Mouse (Mus musculus) kidney, postnatal 4 days (tissue): ENCODE results near the gene Tnn.

Experiments used
- DNase-seq, 2 experiments: peaks; one replicate each; pipeline ENCODE4 v3.0.0; 2021; ENCODE audit warnings: mixed read lengths in 2 of 2

Gene Tnn

GRCm38 (mm10) chr1:160080800-160081436, 72.5 kb downstream of the Tnn start:
- DNase-seq, result peak; percentile 86 to 88

- DNase-seq, result peak in 1 of 2 experiments; percentile 15
Observed at GRCm38 (mm10) chr1:160078882-160079661, 74.3 kb downstream of the Tnn start.

GRCm38 (mm10) chr1:160064547-160065144, 88.7 kb downstream of the Tnn start:
- no peak for DNase-seq

GRCm38 (mm10) chr1:160061725-160062366, 91.5 kb downstream of the Tnn start:
- peak; percentile 59 to 65 for DNase-seq

- DNase-seq, result no peak
Observed at GRCm38 (mm10) chr1:160061321-160061720, 92.1 kb downstream of the Tnn start.

GRCm38 (mm10) chr1:160060542-160060941, 92.8 kb downstream of the Tnn start:
- DNase-seq, result no peak

- DNase-seq, result no peak
Observed at GRCm38 (mm10) chr1:160059908-160060307, 93.5 kb downstream of the Tnn start.

GRCm38 (mm10) chr1:160057657-160058056, 95.7 kb downstream of the Tnn start:
- DNase-seq, result peak in 1 of 2 experiments; percentile 54

- no peak for DNase-seq
Observed at GRCm38 (mm10) chr1:160054366-160055078, 98.9 kb downstream of the Tnn start.

- no peak for DNase-seq
Observed at GRCm38 (mm10) chr1:160053510-160054305, 99.7 kb downstream of the Tnn start.

- no peak for DNase-seq
Observed at GRCm38 (mm10) chr1:160052556-160053315, 100.6 kb downstream of the Tnn start.

GRCm38 (mm10) chr1:160050898-160051297, 102.5 kb downstream of the Tnn start:
- DNase-seq, result no peak

GRCm38 (mm10) chr1:160049131-160049880, 104.1 kb downstream of the Tnn start:
- no peak for DNase-seq

- no peak for DNase-seq
Observed at GRCm38 (mm10) chr1:160047481-160047931, 105.9 kb downstream of the Tnn start.

- no peak for DNase-seq
Observed at GRCm38 (mm10) chr1:160046786-160047185, 106.6 kb downstream of the Tnn start.

GRCm38 (mm10) chr1:160045971-160046370, 107.4 kb downstream of the Tnn start:
- DNase-seq, result no peak

GRCm38 (mm10) chr1:160045056-160045715, 108.2 kb downstream of the Tnn start:
- no peak for DNase-seq

GRCm38 (mm10) chr1:160044237-160045021, 109.0 kb downstream of the Tnn start, which contains the start of gene 4930523C07Rik:
Gene 4930523C07Rik, plus strand, starts transcription at chr1:160044382.
- DNase-seq, result peak; percentile 82 to 88
